Mouse (Mus musculus) ES-Bruce4 (cell line): ENCODE data around the gene Tekt1.

Experiments used
- CTCF ChIP-seq: IDR thresholded peaks from one replicate; pipeline ENCODE4 v1.8.1; 2011; ENCODE audit warnings: low read depth, low read length
- EP300 ChIP-seq: IDR thresholded peaks from 2 replicates; pipeline ENCODE4 v1.6.1; 2011; ENCODE audit warnings: low read depth, low read length; ENCODE audit not compliant: insufficient read depth
- POLR2A ChIP-seq: IDR thresholded peaks from one replicate; pipeline ENCODE4 v1.8.1; 2011; ENCODE audit warnings: low read length; ENCODE audit not compliant: insufficient read depth

DNA sequence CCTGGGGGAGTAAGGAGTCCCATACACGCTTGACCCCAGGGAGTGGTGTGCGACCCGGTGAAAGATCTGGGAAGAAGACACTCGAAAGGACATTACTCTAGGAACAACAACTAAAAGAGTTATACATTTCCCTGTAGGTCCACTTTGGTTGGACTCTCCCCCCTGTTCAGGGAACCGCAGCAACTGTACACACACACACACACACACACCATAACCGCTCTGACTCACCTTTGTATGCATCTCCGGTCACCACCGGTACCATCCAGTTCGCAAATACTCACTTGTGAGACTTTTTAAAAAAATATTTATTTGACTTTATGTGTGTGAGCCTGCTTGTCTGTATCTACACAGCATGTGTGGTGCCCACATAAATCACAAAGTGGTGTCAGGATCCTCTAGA lies 49.7 kb upstream of the Tekt1 start:
- no peak for TF ChIP-seq POLR2A
- TF ChIP-seq CTCF, result no peak
- TF ChIP-seq EP300, result no peak
